Mouse (Mus musculus) ES-E14 (cell line): ENCODE measurements around the gene Fam71f1. TPM values are rescaled to one million over a fixed set of nuclear protein-coding genes. Genes with fewer than 3 reads are reported as not detected.

Source experiments
- DNase-seq: peaks from one replicate; pipeline ENCODE4 v3.0.0-alpha.2; 2013; ENCODE audit warnings: low read depth, low spot score
- H3K27ac ChIP-seq: 2 replicates; pipeline ENCODE4 v1.5.1; 2012; ENCODE audit warnings: low read depth, mild to moderate bottlenecking, low read length, moderate library complexity, mixed read lengths; ENCODE audit not compliant: poor library complexity, insufficient read depth, severe bottlenecking
- H3K36me3 ChIP-seq: 2 replicates; pipeline ENCODE4 v1.6.1; 2012; ENCODE audit warnings: mild to moderate bottlenecking, low read length, moderate library complexity, mixed read lengths; ENCODE audit not compliant: control insufficient read depth, poor library complexity, insufficient read depth, severe bottlenecking
- H3K4me1 ChIP-seq, 2 experiments: fragments of 150-350 bp in 1 of 2; sonication (generic) in 1 of 2; 2 replicates each; pipeline ENCODE4 v1.6.1; 2012; ENCODE audit warnings: low read length in 2 of 2, mild to moderate bottlenecking in 1 of 2, mixed read lengths in 1 of 2; ENCODE audit not compliant: control insufficient read depth in 2 of 2, insufficient read depth in 2 of 2, poor library complexity in 1 of 2
- H3K4me3 ChIP-seq, 2 experiments: fragments of 150-350 bp in 1 of 2; sonication (generic) in 1 of 2; 2 replicates each; pipeline ENCODE4 v1.5.1; 2012; ENCODE audit warnings: low read length in 2 of 2, low read depth in 1 of 2, mild to moderate bottlenecking in 1 of 2, mixed read lengths in 1 of 2; ENCODE audit not compliant: insufficient read depth in 1 of 2, poor library complexity in 1 of 2, severe bottlenecking in 1 of 2
- H3K9ac ChIP-seq: 2 replicates; pipeline ENCODE4 v1.6.1; 2012; ENCODE audit warnings: low read depth, mild to moderate bottlenecking, low read length, mixed read lengths; ENCODE audit not compliant: poor library complexity, insufficient read depth, severe bottlenecking
- H3K9me3 ChIP-seq: fragments of 150-350 bp; sonication (generic); 2 replicates; pipeline ENCODE4 v1.6.1; 2012; ENCODE audit warnings: low read depth, mild to moderate bottlenecking, low read length; ENCODE audit not compliant: control insufficient read depth, insufficient read depth
- CHD2 ChIP-seq: IDR thresholded peaks from 2 replicates; pipeline ENCODE4 v1.6.1; 2014; ENCODE audit warnings: mild to moderate bottlenecking, low read depth, low read length, inconsistent platforms
- HCFC1 ChIP-seq: IDR thresholded peaks from 2 replicates; pipeline ENCODE4 v1.6.1; 2012; ENCODE audit warnings: low read length, inconsistent platforms, borderline replicate concordance; ENCODE audit not compliant: insufficient read depth
- MAFK ChIP-seq: IDR thresholded peaks from 2 replicates; pipeline ENCODE4 v1.6.1; 2014; ENCODE audit warnings: mild to moderate bottlenecking, low read depth, low read length, inconsistent platforms; ENCODE audit not compliant: insufficient read depth
- ZC3H11A ChIP-seq: IDR thresholded peaks from 2 replicates; pipeline ENCODE4 v1.6.1; 2012; ENCODE audit warnings: low read depth, mild to moderate bottlenecking, inconsistent platforms, low read length, borderline replicate concordance
- ZNF384 ChIP-seq: IDR thresholded peaks from 2 replicates; pipeline ENCODE4 v1.6.1; 2012; ENCODE audit warnings: low read depth, low read length, inconsistent platforms
- in situ Hi-C, 2 experiments: fragments of 600-800 bp; cut with MboI; formaldehyde crosslinking; loops; one replicate each; pipeline ENCODE4 v1.15.1; 2025; ENCODE audit warnings: low sequenced_read_pairs in 2 of 2, inconsistent platforms in 1 of 2; ENCODE audit not compliant: unreplicated experiment in 2 of 2
- total RNA-seq: library from RNA; depleted of rRNA; stranded (reverse); fragments of 300-350 nt; gene quantifications from 2 replicates; pipeline ENCODE4 v1.2.3, GENCODE M21; 2012

Gene Fam71f1
- total RNA-seq, 1 experiment: 0.80 TPM

- TF ChIP-seq HCFC1: no peak
- no peak for TF ChIP-seq ZC3H11A
- no peak for TF ChIP-seq ZNF384
- TF ChIP-seq MAFK: no peak
- no peak for TF ChIP-seq CHD2
- no peak overlapping the region for H3K9ac ChIP-seq
- no peak overlapping the region for H3K27ac ChIP-seq
- no peaks in the 10 kb centered on the region for H3K4me1 ChIP-seq
- no peaks in the 10 kb centered on the region for H3K9me3 ChIP-seq
- no peaks in the 10 kb centered on the region for H3K36me3 ChIP-seq
- no peak for DNase-seq
- H3K4me3 ChIP-seq: no peak overlapping the region
- in situ Hi-C loops: no loop called here
Observed at GRCm38 (mm10) chr6:29287481-29287880, 31.5 kb upstream of the Fam71f1 start.

- Histone ChIP-seq H3K4me3 (no peak overlapping the region), H3K4me1 (no peaks in the 10 kb centered on the region), H3K27ac (no peak overlapping the region), H3K9me3 (no peaks in the 10 kb centered on the region), H3K9ac (no peak overlapping the region), H3K36me3 (no peaks in the 10 kb centered on the region)
- DNase-seq: no peak
- in situ Hi-C loops: no loop called here
- TF ChIP-seq ZNF384 (no peak), ZC3H11A (no peak), MAFK (no peak), CHD2 (no peak), HCFC1 (no peak)
Observed at GRCm38 (mm10) chr6:29287944-29288343, 31.0 kb upstream of the Fam71f1 start.

- H3K36me3 ChIP-seq: no peaks in the 10 kb centered on the region
- no peak overlapping the region for H3K27ac ChIP-seq
- H3K9ac ChIP-seq: no peak overlapping the region
- in situ Hi-C loops: no loop called here
- H3K4me3 ChIP-seq: no peak overlapping the region
- H3K9me3 ChIP-seq: no peaks in the 10 kb centered on the region
- no peak for TF ChIP-seq MAFK
- no peak for TF ChIP-seq ZNF384
- TF ChIP-seq HCFC1: no peak
- no peak for TF ChIP-seq CHD2
- no peak for TF ChIP-seq ZC3H11A
- no peaks in the 10 kb centered on the region for H3K4me1 ChIP-seq
- DNase-seq: no peak
Observed at GRCm38 (mm10) chr6:29288651-29289050, 30.3 kb upstream of the Fam71f1 start.

- DNase-seq: no peak
- H3K27ac ChIP-seq: no peak overlapping the region
- no peaks in the 10 kb centered on the region for H3K9me3 ChIP-seq
- no peak overlapping the region for H3K9ac ChIP-seq
- no peak overlapping the region for H3K4me3 ChIP-seq
- peaks cover 0 to 1% of the 10 kb centered on the region in 2 experiments; a peak in 1 of 4 replicates for H3K4me1 ChIP-seq
- no peaks in the 10 kb centered on the region for H3K36me3 ChIP-seq
- in situ Hi-C loops: no loop called here
- no peak for TF ChIP-seq ZNF384
- no peak for TF ChIP-seq ZC3H11A
- TF ChIP-seq HCFC1: no peak
- no peak for TF ChIP-seq CHD2
- no peak for TF ChIP-seq MAFK
Observed at GRCm38 (mm10) chr6:29299112-29299511, 19.8 kb upstream of the Fam71f1 start.

GRCm38 (mm10) chr6:29303251-29303650 is 15.7 kb upstream of the Fam71f1 start:
- in situ Hi-C loops: no loop called here

More at GRCm38 (mm10) chr6:29303251-29303650, 15.7 kb upstream of the Fam71f1 start:
- no peak overlapping the region for H3K9ac ChIP-seq
- no peaks in the 10 kb centered on the region for H3K36me3 ChIP-seq
- no peak overlapping the region for H3K27ac ChIP-seq
- H3K4me3 ChIP-seq: no peak overlapping the region
- TF ChIP-seq ZNF384 (no peak), MAFK (no peak), CHD2 (no peak), ZC3H11A (no peak), HCFC1 (no peak)
- H3K9me3 ChIP-seq: no peaks in the 10 kb centered on the region
- DNase-seq: no peak
- H3K4me1 ChIP-seq: no peaks in the 10 kb centered on the region; a peak in 1 of 4 replicates
